Mouse (Mus musculus): ENCODE results near the gene Slc6a16. TPM values are rescaled to one million over a fixed set of nuclear protein-coding genes. Genes with fewer than 3 reads are reported as not detected.

The Slc6a16 gene
- polyA plus RNA-seq (2012; rRNA removed) = 0.04 TPM in 1 of 2 replicates, not detected in the other

DNA sequence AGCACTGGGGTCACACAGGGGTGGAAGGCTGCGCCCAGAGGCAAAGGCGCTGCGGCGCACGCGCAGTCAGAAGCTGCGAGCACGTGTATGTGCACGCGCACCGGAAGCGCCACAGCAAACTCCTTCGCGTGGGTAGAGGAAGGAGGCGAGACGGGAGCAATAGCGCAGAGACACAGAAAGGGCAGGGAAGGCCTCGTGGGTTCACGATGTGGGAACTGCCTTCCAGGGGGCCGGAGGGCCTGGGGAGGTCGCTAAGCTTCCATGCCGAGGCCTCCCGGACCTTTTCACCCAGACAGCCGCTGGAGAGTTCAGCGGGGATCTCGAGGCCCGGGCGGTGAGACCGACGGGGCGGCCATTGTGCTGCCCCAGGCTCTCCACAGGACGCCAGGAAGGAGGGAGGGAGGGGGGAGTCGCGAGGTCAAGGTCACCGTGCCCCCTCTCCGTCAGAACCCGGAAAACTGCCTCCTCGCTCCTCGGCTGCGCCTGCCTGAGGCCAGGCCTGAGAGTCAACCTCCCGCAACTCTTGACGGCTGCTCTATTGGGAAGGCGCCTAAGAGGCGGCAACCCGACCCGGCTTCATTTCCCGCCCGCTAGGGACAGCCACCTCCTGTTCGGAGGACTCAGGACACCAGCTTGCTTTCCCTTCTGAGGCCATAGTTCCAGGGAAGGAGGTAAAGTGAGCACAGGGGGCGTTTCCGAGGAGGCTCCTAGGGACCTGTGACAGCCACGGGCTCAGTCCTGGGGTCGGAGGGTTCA lies at the start of gene Slc6a16:
Gene Slc6a16, plus strand, starts transcription at position 453 of the 756 bp plus-strand sequence.

DNA sequence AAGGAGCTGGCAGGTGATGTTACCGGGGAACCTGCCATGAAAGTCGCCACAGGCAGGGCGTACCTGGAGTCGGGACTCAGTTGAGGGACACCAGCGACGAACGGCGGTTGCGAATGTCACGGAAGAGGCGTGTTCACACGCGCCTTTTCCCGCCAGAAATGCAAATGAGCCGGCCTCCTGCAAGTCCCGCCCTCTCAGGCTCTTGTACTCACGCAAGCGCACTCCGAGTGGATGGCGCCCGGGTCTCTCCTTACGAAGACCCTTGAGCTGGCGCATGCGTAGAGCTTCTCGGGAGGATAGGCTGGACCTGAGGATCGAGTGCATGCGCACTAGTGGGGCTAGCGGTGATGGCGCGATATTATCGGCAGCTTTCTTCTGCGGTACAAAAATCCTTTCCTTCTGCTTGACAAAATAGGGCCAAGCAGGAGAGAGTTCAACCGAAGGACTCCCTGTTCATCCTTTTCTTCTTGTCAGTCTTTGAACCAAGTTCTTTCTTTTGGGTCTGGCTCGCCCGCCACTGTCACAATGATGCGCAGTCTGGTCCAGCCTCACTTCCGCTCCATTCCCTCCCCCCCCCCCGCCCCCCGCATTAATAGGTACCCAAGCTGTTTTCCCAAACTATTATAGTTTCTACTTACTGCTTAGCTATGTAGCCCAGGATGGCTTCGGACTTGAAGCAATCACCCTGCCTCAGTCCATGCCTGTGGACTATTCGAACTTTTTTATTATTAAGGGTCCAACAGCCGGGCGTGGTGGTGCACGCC lies 36.3 kb upstream of the Slc6a16 start, which contains the start of gene Ccdc155:
Gene Ccdc155, minus strand, starts transcription at position 513 of the 764 bp plus-strand sequence.

DNA sequence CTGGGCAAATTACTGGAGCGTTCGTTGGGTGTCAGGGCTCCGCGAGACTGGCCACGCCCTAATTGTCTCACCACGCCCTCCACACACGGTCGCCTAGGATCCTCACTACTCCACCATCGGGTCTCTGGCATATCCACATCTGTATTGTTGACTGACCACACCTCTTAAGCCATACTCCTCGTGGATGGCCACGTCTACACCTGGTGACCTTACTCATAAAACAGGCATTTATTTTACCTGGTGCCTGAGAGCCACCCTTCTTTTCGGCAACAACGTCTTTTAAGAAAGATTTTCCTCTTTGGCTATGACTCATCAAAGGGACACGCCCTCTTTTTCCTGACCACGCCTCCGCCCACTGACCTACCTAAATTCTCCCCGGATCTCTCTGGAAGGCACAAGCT lies 29.0 kb upstream of the Slc6a16 start, which contains the start of gene Dkkl1:
Gene Dkkl1, minus strand, starts transcription at position 297 of the 401 bp plus-strand sequence.

DNA sequence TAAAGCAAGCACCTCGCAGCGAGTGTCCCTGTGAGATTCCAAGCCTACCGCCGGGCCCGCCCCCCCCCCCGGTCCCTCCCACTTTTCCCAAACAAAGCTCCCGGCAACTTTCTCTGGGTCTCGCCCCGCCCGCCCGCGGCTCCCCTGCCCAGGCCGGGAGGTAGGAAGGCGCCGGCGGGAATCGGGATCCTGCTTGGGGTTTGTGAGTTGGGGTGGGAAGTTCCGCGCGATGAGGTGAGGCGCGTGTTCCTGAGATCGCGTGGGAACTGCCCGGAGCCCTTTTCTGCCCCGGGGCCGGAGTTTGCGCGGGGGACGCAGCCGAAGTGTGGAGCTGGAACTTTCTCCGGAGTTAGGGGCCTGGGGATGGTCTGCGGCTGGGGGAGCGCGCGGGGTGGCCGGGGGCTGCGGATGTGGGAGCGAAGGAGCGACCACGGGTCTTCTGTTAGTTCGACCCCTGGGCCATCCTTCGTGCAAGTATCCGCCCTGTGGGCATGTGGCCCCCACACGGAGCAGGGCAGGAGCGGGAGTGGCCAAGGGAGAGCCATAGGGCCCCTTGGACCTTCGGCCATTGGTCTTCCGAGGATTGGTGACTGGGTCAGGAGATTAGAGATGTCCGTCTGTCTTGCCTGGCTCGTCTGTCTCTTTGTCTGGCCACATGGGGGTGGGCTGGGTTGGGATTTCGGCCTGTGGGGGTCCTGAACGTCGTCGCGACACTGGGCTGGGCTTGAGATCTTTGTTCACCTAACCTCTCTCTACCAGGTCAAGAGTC lies 25.0 kb upstream of the Slc6a16 start, which contains the start of gene Tead2:
Gene Tead2, plus strand, starts transcription at position 81 of the 769 bp plus-strand sequence.

DNA sequence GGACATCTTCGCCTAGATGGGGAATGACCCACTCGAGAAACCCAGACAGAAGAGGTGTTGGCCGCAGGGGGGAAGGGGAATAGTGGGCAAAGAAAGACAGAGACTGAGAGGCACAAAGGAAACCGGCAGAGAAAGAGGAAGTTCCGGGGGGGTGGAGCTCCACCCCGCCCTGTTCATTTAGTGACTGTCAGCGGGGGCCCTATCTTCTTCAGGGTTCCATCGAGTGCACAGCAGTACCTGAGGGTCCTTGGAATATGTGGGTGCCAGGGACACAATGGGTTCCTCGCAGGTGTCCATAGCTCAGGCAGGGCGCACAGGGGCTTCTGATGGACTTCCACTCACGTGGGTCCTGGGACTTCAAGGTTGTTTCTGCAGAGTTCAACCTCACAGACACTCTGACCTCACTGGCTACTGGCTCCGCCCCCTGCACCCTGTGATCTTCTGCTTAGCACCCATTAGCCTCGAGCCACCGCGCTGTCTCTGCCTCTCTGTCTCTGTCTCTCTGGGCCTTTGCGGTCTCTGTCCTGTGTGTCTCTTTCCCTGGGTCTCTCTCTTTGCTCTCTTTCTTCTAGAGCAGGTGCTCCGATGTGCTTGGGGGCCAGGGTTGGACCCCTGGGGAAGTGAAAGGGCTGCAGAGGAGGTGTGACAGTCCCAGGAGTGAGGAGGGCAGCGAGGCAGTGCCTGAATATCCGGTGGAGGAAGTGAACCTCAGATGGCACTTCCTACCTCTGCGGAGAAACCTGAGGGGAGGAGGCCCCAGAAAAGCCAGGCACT lies 2.0 kb upstream of the Slc6a16 start, which contains the start of gene Cd37:
Gene Cd37, minus strand, starts transcription at position 393 of the 774 bp plus-strand sequence.

DNA sequence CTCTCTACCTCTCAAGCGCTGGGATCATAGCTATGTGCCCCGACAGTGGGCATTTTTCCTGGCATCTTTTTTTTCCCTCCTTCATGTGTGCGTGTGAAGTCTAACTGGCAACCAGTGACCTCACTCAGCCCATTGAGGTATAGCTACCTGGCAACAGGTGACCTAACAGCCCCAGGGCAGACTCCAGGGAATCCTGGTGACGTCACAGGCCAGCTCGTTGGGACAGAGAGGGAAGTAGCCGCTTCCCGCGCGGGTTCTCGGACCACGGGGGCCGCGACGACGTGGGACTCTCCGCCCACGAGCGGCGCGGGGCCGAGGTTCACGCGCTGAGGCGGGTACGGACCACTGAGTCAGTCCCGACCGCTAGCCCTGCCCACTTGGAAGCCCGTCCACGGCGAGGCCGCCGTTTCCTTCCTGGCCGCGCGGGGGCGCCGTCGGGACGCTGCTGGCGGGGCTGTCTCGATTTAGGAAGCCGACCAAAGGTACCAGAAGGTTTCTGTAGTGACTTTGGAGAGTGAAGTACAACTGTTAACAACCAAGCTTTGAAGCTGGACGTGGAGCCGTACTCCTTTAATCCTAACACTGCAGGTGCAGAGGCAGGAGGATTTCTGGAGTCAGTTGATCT lies 36.4 kb downstream of the Slc6a16 start, which contains the start of gene Slc6a21:
Gene Slc6a21, plus strand, starts transcription at position 378 of the 625 bp plus-strand sequence.

Other genes with a start within 250 kb of the Slc6a16 start
- 42.0 and 48.4 TPM in 2 replicates for gene Irf3, start 243.4 kb upstream of the Slc6a16 start, polyA plus RNA-seq (2012; rRNA removed)
- 15.0 and 16.7 TPM in 2 replicates for gene Bcl2l12, start 242.4 kb upstream of the Slc6a16 start, polyA plus RNA-seq (2012; rRNA removed)
- 39.9 and 41.0 TPM in 2 replicates for gene Scaf1, start 224.7 kb upstream of the Slc6a16 start, polyA plus RNA-seq (2012; rRNA removed)
- gene Rras, start 223.1 kb upstream of the Slc6a16 start, polyA plus RNA-seq (2012; rRNA removed) = 83.5 and 105 TPM in 2 replicates
- 6.7 and 6.9 TPM in 2 replicates for gene Prr12, start 188.2 kb upstream of the Slc6a16 start, polyA plus RNA-seq (2012; rRNA removed)
- gene Nosip, start 178.7 kb upstream of the Slc6a16 start, polyA plus RNA-seq (2012; rRNA removed) = 34.9 and 38.4 TPM in 2 replicates
- 87.1 and 134 TPM in 2 replicates for gene Prrg2, start 178.4 kb upstream of the Slc6a16 start, polyA plus RNA-seq (2012; rRNA removed)
- 91.6 and 110 TPM in 2 replicates for gene Rcn3, start 148.9 kb upstream of the Slc6a16 start, polyA plus RNA-seq (2012; rRNA removed)
- 25.6 and 32.7 TPM in 2 replicates for gene Fcgrt, start 137.2 kb upstream of the Slc6a16 start, polyA plus RNA-seq (2012; rRNA removed)
- gene Rps11, start 116.6 kb upstream of the Slc6a16 start, polyA plus RNA-seq (2012; rRNA removed) = 64.2 and 69.2 TPM in 2 replicates
- 383 and 516 TPM in 2 replicates for gene Rpl13a, start 112.3 kb upstream of the Slc6a16 start, polyA plus RNA-seq (2012; rRNA removed)
- 0.29 TPM in 1 of 2 replicates, not detected in the other for gene Gm45713, start 104.9 kb upstream of the Slc6a16 start, polyA plus RNA-seq (2012; rRNA removed)
- 13.0 and 17.0 TPM in 2 replicates for gene Flt3l, start 104.7 kb upstream of the Slc6a16 start, polyA plus RNA-seq (2012; rRNA removed)
- gene Pih1d1, start 86.8 kb upstream of the Slc6a16 start, polyA plus RNA-seq (2012; rRNA removed) = 20.8 and 21.0 TPM in 2 replicates
- 28.8 and 40.0 TPM in 2 replicates for gene Aldh16a1, start 86.5 kb upstream of the Slc6a16 start, polyA plus RNA-seq (2012; rRNA removed)
- 0.02 TPM in 1 of 2 replicates, not detected in the other for gene Slc17a7, start 77.1 kb upstream of the Slc6a16 start, polyA plus RNA-seq (2012; rRNA removed)
- 0.05 TPM in 1 of 2 replicates, not detected in the other for gene Gfy, start 61.5 kb upstream of the Slc6a16 start, polyA plus RNA-seq (2012; rRNA removed)
- not detected in 2 replicates for gene Pth2, start 60.1 kb upstream of the Slc6a16 start, polyA plus RNA-seq (2012; rRNA removed)
- 0.10 TPM in 1 of 2 replicates, not detected in the other for gene Ccdc155, start 36.2 kb upstream of the Slc6a16 start, polyA plus RNA-seq (2012; rRNA removed)
- gene Dkkl1, start 28.9 kb upstream of the Slc6a16 start, polyA plus RNA-seq (2012; rRNA removed) = 12.6 and 13.9 TPM in 2 replicates
- gene Tead2, start 25.3 kb upstream of the Slc6a16 start, polyA plus RNA-seq (2012; rRNA removed) = 10.2 and 10.8 TPM in 2 replicates
- 6.6 and 13.4 TPM in 2 replicates for gene Cd37, start 2.0 kb upstream of the Slc6a16 start, polyA plus RNA-seq (2012; rRNA removed)
- gene Slc6a21, start 36.4 kb downstream of the Slc6a16 start, polyA plus RNA-seq (2012; rRNA removed) = not detected in 2 replicates
- gene Trpm4, start 92.7 kb downstream of the Slc6a16 start, polyA plus RNA-seq (2012; rRNA removed) = 50.9 and 54.1 TPM in 2 replicates
- 0.43 and 1.2 TPM in 2 replicates for gene Hrc, start 94.2 kb downstream of the Slc6a16 start, polyA plus RNA-seq (2012; rRNA removed)
- 14.7 and 20.9 TPM in 2 replicates for gene Ppfia3, start 125.9 kb downstream of the Slc6a16 start, polyA plus RNA-seq (2012; rRNA removed)
- gene Lin7b, start 129.5 kb downstream of the Slc6a16 start, polyA plus RNA-seq (2012; rRNA removed) = 3.8 and 4.1 TPM in 2 replicates
- 79.4 and 100 TPM in 2 replicates for gene Snrnp70, start 154.7 kb downstream of the Slc6a16 start, polyA plus RNA-seq (2012; rRNA removed)
- gene Kcna7, start 164.6 kb downstream of the Slc6a16 start, polyA plus RNA-seq (2012; rRNA removed) = 1.2 and 1.9 TPM in 2 replicates
- gene Ntf5, start 172.6 kb downstream of the Slc6a16 start, polyA plus RNA-seq (2012; rRNA removed) = 0.84 and 0.85 TPM in 2 replicates
- 0.16 and 0.27 TPM in 2 replicates for gene Lhb, start 179.7 kb downstream of the Slc6a16 start, polyA plus RNA-seq (2012; rRNA removed)
- gene Gys1, start 193.8 kb downstream of the Slc6a16 start, polyA plus RNA-seq (2012; rRNA removed) = 22.4 and 23.8 TPM in 2 replicates
- gene Ruvbl2, start 197.0 kb downstream of the Slc6a16 start, polyA plus RNA-seq (2012; rRNA removed) = 27.7 and 27.9 TPM in 2 replicates
- 4,280 and 5,118 TPM in 2 replicates for gene Ftl1, start 218.8 kb downstream of the Slc6a16 start, polyA plus RNA-seq (2012; rRNA removed)
- 72.5 and 92.5 TPM in 2 replicates for gene Bax, start 225.8 kb downstream of the Slc6a16 start, polyA plus RNA-seq (2012; rRNA removed)
- gene Tulp2, start 240.8 kb downstream of the Slc6a16 start, polyA plus RNA-seq (2012; rRNA removed) = 0.09 TPM in 1 of 2 replicates, not detected in the other
- gene Gm45808, start 245.7 kb downstream of the Slc6a16 start, polyA plus RNA-seq (2012; rRNA removed) = not detected in 2 replicates
- 0.18 and 0.20 TPM in 2 replicates for gene Dhdh, start 247.7 kb downstream of the Slc6a16 start, polyA plus RNA-seq (2012; rRNA removed)

All from stomach, adult 2 months (tissue).